Mouse (Mus musculus) hindbrain, embryonic 15.5 days (tissue): ENCODE measurements around the gene Arhgap32. TPM values are rescaled to one million over a fixed set of nuclear protein-coding genes. Genes with fewer than 3 reads are reported as not detected.
"Not testable (repeated sequence)": the region's sequence is repeated elsewhere in the genome, so short reads cannot be mapped to it uniquely, and the experiment has no call there.

ENCODE experiments used
- ATAC-seq: fragments of 200-750 bp; cut with Nextera tagmentation; 2 replicates; pipeline ENCODE4 v1.8.0; 2017; ENCODE audit warnings: low read depth, moderate number of reproducible peaks, moderate TSS enrichment; ENCODE audit not compliant: low FRiP score
- H3K27ac ChIP-seq: fragments of 300-500 bp; sonication (generic); replicated peaks from 2 replicates; pipeline ENCODE4 v1.5.1; 2015; ENCODE audit warnings: mild to moderate bottlenecking, inconsistent platforms
- H3K27me3 ChIP-seq: fragments of 300-500 bp; sonication (generic); 2 replicates; pipeline ENCODE4 v1.6.1; 2015; ENCODE audit warnings: control low read depth, inconsistent platforms
- H3K36me3 ChIP-seq: fragments of 300-500 bp; sonication (generic); 2 replicates; pipeline ENCODE4 v1.6.1; 2015; ENCODE audit warnings: control low read depth, inconsistent platforms
- H3K4me1 ChIP-seq: fragments of 300-500 bp; sonication (generic); replicated peaks from 2 replicates; pipeline ENCODE4 v1.6.1; 2015; ENCODE audit warnings: control low read depth, inconsistent platforms
- H3K4me2 ChIP-seq: fragments of 300-500 bp; sonication (generic); 2 replicates; pipeline ENCODE4 v1.6.1; 2015; ENCODE audit warnings: moderate library complexity, mild to moderate bottlenecking, inconsistent platforms
- H3K4me3 ChIP-seq: fragments of 300-500 bp; sonication (generic); 2 replicates; pipeline ENCODE4 v1.5.1; 2015; ENCODE audit warnings: mild to moderate bottlenecking, inconsistent platforms
- H3K9ac ChIP-seq: fragments of 300-500 bp; sonication (generic); 2 replicates; pipeline ENCODE4 v1.6.1; 2015; ENCODE audit warnings: inconsistent platforms
- H3K9me3 ChIP-seq: fragments of 300-500 bp; sonication (generic); 2 replicates; pipeline ENCODE4 v1.6.1; 2016; ENCODE audit warnings: control low read depth, inconsistent platforms
- WGBS: fragments of 180-500 bp; shearing (Covaris S2); methylation state at CpG from one replicate; pipeline ENCODE4 v1.1.7; 2015; 5-methylcytosine and 5-hydroxymethylcytosine counted together
- polyA plus RNA-seq: library from polyadenylated mRNA; unstranded; fragments of >200 nt; fragmentation: Nextera tagmentation; extraction: Ambion mirVana; gene quantifications from 2 replicates; pipeline ENCODE4 v1.2.1, GENCODE M21; 2015

Gene Arhgap32
- polyA plus RNA-seq, 1 experiment from 2014 or later = 13.5 TPM

- 81% methylated on average over 8 of the region's 8 CpGs for WGBS
- Histone ChIP-seq H3K9ac (no peak overlapping the region), H3K27ac (no peak overlapping the region), H3K27me3 (no peaks in the 10 kb centered on the region), H3K9me3 (no peaks in the 10 kb centered on the region), H3K4me3 (no peak overlapping the region), H3K36me3 (no peaks in the 10 kb centered on the region), H3K4me1 (no peaks in the 10 kb centered on the region), H3K4me2 (no peak overlapping the region)
- ATAC-seq = no peak
These were observed 11.3 kb upstream of the Arhgap32 start for GRCm38 (mm10) chr9:32104670-32105069.

GRCm38 (mm10) chr9:32110376-32110775 lies 5.6 kb upstream of the Arhgap32 start:
- Histone ChIP-seq H3K27ac (no peak overlapping the region), H3K36me3 (no peaks in the 10 kb centered on the region), H3K9ac (no peak overlapping the region), H3K4me2 (no peak overlapping the region), H3K9me3 (no peaks in the 10 kb centered on the region), H3K4me1 (no peaks in the 10 kb centered on the region), H3K27me3 (no peaks in the 10 kb centered on the region), H3K4me3 (no peak overlapping the region)
- no peak for ATAC-seq
- WGBS = 91% methylated on average over 2 of the region's 2 CpGs

GRCm38 (mm10) chr9:32116272-32116671 lies 336 bp downstream of the Arhgap32 start:
- no peaks in the 10 kb centered on the region for H3K27me3 ChIP-seq
- WGBS = 86% methylated on average over 5 of the region's 5 CpGs
- H3K4me1 ChIP-seq = no peaks in the 10 kb centered on the region
- no peaks in the 10 kb centered on the region for H3K36me3 ChIP-seq
- H3K9me3 ChIP-seq = no peaks in the 10 kb centered on the region
- no peak overlapping the region for H3K9ac ChIP-seq
- no peak for ATAC-seq
- H3K4me2 ChIP-seq = no peak overlapping the region
- H3K4me3 ChIP-seq = no peak overlapping the region
- no peak overlapping the region for H3K27ac ChIP-seq

GRCm38 (mm10) chr9:32117876-32118275 lies 1.9 kb downstream of the Arhgap32 start:
- H3K9me3 ChIP-seq = no peaks in the 10 kb centered on the region
- no peak overlapping the region for H3K4me2 ChIP-seq
- no peak overlapping the region for H3K4me3 ChIP-seq
- H3K27ac ChIP-seq = no peak overlapping the region
- 62% methylated on average over 4 of the region's 4 CpGs for WGBS
- no peak for ATAC-seq
- no peaks in the 10 kb centered on the region for H3K4me1 ChIP-seq
- no peaks in the 10 kb centered on the region for H3K27me3 ChIP-seq
- H3K36me3 ChIP-seq = no peaks in the 10 kb centered on the region
- no peak overlapping the region for H3K9ac ChIP-seq

GRCm38 (mm10) chr9:32118433-32118832 lies 2.5 kb downstream of the Arhgap32 start:
- no peaks in the 10 kb centered on the region for H3K4me1 ChIP-seq
- no peak overlapping the region for H3K9ac ChIP-seq
- H3K4me3 ChIP-seq = no peak overlapping the region
- no peak overlapping the region for H3K27ac ChIP-seq
- H3K36me3 ChIP-seq = no peaks in the 10 kb centered on the region
- H3K4me2 ChIP-seq = no peak overlapping the region
- ATAC-seq = no peak
- no peaks in the 10 kb centered on the region for H3K27me3 ChIP-seq
- H3K9me3 ChIP-seq = no peaks in the 10 kb centered on the region

GRCm38 (mm10) chr9:32119586-32119985 lies 3.6 kb downstream of the Arhgap32 start:
- WGBS = 96% methylated on average over 6 of the region's 6 CpGs
- H3K9ac ChIP-seq = no peak overlapping the region
- no peaks in the 10 kb centered on the region for H3K4me1 ChIP-seq
- no peaks in the 10 kb centered on the region for H3K27me3 ChIP-seq
- H3K9me3 ChIP-seq = no peaks in the 10 kb centered on the region
- ATAC-seq = no peak
- H3K36me3 ChIP-seq = no peaks in the 10 kb centered on the region
- no peak overlapping the region for H3K4me3 ChIP-seq
- H3K4me2 ChIP-seq = no peak overlapping the region
- no peak overlapping the region for H3K27ac ChIP-seq

- 95% methylated on average over 1 of the region's 1 CpGs for WGBS
- ATAC-seq = no peak
These were observed 4.2 kb downstream of the Arhgap32 start for GRCm38 (mm10) chr9:32120162-32120561.

GRCm38 (mm10) chr9:32121271-32121670 lies 5.3 kb downstream of the Arhgap32 start:
- 97% methylated on average over 13 of the region's 13 CpGs for WGBS
- ATAC-seq, H3K36me3 ChIP-seq, H3K4me2 ChIP-seq, H3K27me3 ChIP-seq, H3K4me1 ChIP-seq, H3K9me3 ChIP-seq, H3K4me3 ChIP-seq, H3K27ac ChIP-seq, H3K9ac ChIP-seq: not testable (repeated sequence)

More at GRCm38 (mm10) chr9:32120162-32120561, 4.2 kb downstream of the Arhgap32 start:
- no peaks in the 10 kb centered on the region for H3K27me3 ChIP-seq
- H3K9ac ChIP-seq = no peak overlapping the region
- H3K4me2 ChIP-seq = no peak overlapping the region
- no peak overlapping the region for H3K27ac ChIP-seq
- H3K4me1 ChIP-seq = no peaks in the 10 kb centered on the region
- H3K36me3 ChIP-seq = no peaks in the 10 kb centered on the region
- H3K9me3 ChIP-seq = no peaks in the 10 kb centered on the region
- no peak overlapping the region for H3K4me3 ChIP-seq

- Histone ChIP-seq H3K27ac (no peak overlapping the region), H3K9me3 (no peaks in the 10 kb centered on the region), H3K4me3 (no peak overlapping the region), H3K4me1 (no peaks in the 10 kb centered on the region; the same call in 1 of the 2 replicates), H3K27me3 (no peaks in the 10 kb centered on the region), H3K36me3 (no peaks in the 10 kb centered on the region), H3K9ac (no peak overlapping the region), H3K4me2 (no peak overlapping the region)
- ATAC-seq = no peak
These were observed 20.3 kb downstream of the Arhgap32 start for GRCm38 (mm10) chr9:32136195-32136594.

- Histone ChIP-seq H3K4me2 (no peak overlapping the region), H3K27me3 (no peaks in the 10 kb centered on the region), H3K9ac (no peak overlapping the region), H3K4me1 (no peaks in the 10 kb centered on the region; the same call in 1 of the 2 replicates), H3K36me3 (no peaks in the 10 kb centered on the region), H3K4me3 (no peak overlapping the region), H3K9me3 (no peaks in the 10 kb centered on the region), H3K27ac (no peak overlapping the region)
- WGBS = 77% methylated on average over 11 of the region's 11 CpGs
- no peak for ATAC-seq
These were observed 20.9 kb downstream of the Arhgap32 start for GRCm38 (mm10) chr9:32136680-32137295.

- Histone ChIP-seq H3K9ac (no peak overlapping the region), H3K4me3 (no peak overlapping the region), H3K27me3 (no peaks in the 10 kb centered on the region), H3K27ac (no peak overlapping the region), H3K4me2 (no peak overlapping the region), H3K9me3 (no peaks in the 10 kb centered on the region), H3K36me3 (no peaks in the 10 kb centered on the region), H3K4me1 (no peaks in the 10 kb centered on the region; the same call in 1 of the 2 replicates)
- 76% methylated on average over 14 of the region's 14 CpGs for WGBS
- ATAC-seq = 0 out of 2 replicates have a peak, but pooled peaks have one; percentile 3
These were observed 21.9 kb downstream of the Arhgap32 start for GRCm38 (mm10) chr9:32137697-32138426.

GRCm38 (mm10) chr9:32138616-32139015 lies 22.7 kb downstream of the Arhgap32 start:
- WGBS = 95% methylated on average over 5 of the region's 5 CpGs
- Histone ChIP-seq H3K36me3 (no peaks in the 10 kb centered on the region), H3K9ac (no peak overlapping the region), H3K9me3 (no peaks in the 10 kb centered on the region), H3K4me3 (no peak overlapping the region), H3K4me2 (no peak overlapping the region), H3K27ac (no peak overlapping the region), H3K4me1 (no peaks in the 10 kb centered on the region; the same call in 1 of the 2 replicates), H3K27me3 (no peaks in the 10 kb centered on the region)
- peak; percentile 16; the same call in 1 of the 2 replicates for ATAC-seq
